Mouse (Mus musculus) embryonic facial prominence, embryonic 10.5 days (tissue): ENCODE measurements around the gene Wdr45b. TPM values are rescaled to one million over a fixed set of nuclear protein-coding genes. Genes with fewer than 3 reads are reported as not detected.
"Not testable (repeated sequence)": the region's sequence is repeated elsewhere in the genome, so short reads cannot be mapped to it uniquely, and the experiment has no call there.

Experiments used
- DNase-seq: peaks from one replicate; pipeline ENCODE4 v3.0.0-alpha.2; 2017; ENCODE audit warnings: low spot score
- H3K27ac ChIP-seq: fragments of 300-500 bp; sonication (generic); replicated peaks from 2 replicates; pipeline ENCODE4 v1.5.1; 2016; ENCODE audit warnings: mild to moderate bottlenecking
- H3K27me3 ChIP-seq: fragments of 300-500 bp; sonication (generic); replicated peaks from 2 replicates; pipeline ENCODE4 v1.6.1; 2016; ENCODE audit warnings: low read depth, mild to moderate bottlenecking; ENCODE audit not compliant: poor library complexity, severe bottlenecking
- H3K36me3 ChIP-seq: fragments of 300-500 bp; sonication (generic); replicated peaks from 2 replicates; pipeline ENCODE4 v1.6.1; 2016; ENCODE audit warnings: mild to moderate bottlenecking, moderate library complexity
- H3K4me1 ChIP-seq: fragments of 300-500 bp; sonication (generic); 2 replicates; pipeline ENCODE4 v1.6.1; 2016
- H3K4me3 ChIP-seq: fragments of 300-500 bp; sonication (generic); 2 replicates; pipeline ENCODE4 v1.5.1; 2016; ENCODE audit warnings: mild to moderate bottlenecking, moderate library complexity
- H3K9me3 ChIP-seq: fragments of 300-500 bp; sonication (generic); 2 replicates; pipeline ENCODE4 v1.6.1; 2016; ENCODE audit warnings: mild to moderate bottlenecking
- WGBS: fragments of 180-500 bp; shearing (Covaris S2); methylation state at CpG from one replicate; pipeline ENCODE4 v1.1.7; 2016; 5-methylcytosine and 5-hydroxymethylcytosine counted together
- microRNA-seq: library from miRNA; unstranded; fragments of <30 nt; microRNA quantifications from one replicate; pipeline ENCODE4, GENCODE M21; 2017
- polyA plus RNA-seq: library from polyadenylated mRNA; unstranded; fragments of >200 nt; fragmentation: Nextera tagmentation; extraction: Ambion mirVana; gene quantifications from 2 replicates; pipeline ENCODE4 v1.2.1, GENCODE M21; 2016

Gene Wdr45b
- polyA plus RNA-seq, 1 experiment from 2014 or later = 103 TPM

- not testable (repeated sequence) for H3K4me3 ChIP-seq, H3K27me3 ChIP-seq, H3K9me3 ChIP-seq, DNase-seq, H3K4me1 ChIP-seq, H3K27ac ChIP-seq
- WGBS = 93% methylated on average over 6 of the region's 6 CpGs
- H3K36me3 ChIP-seq = peaks cover 82% of the 10 kb centered on the region
Observed at GRCm38 (mm10) chr11:121307712-121308111, 46.5 kb downstream of the Wdr45b start.

GRCm38 (mm10) chr11:121306608-121307007, 47.6 kb downstream of the Wdr45b start:
- Histone ChIP-seq H3K36me3 (peaks cover 93% of the 10 kb centered on the region), H3K9me3 (no peaks in the 10 kb centered on the region; the same call in 1 of the 2 replicates), H3K4me3 (no peak overlapping the region), H3K4me1 (no peaks in the 10 kb centered on the region), H3K27ac (no peak overlapping the region), H3K27me3 (no peaks in the 10 kb centered on the region)
- WGBS = 98% methylated on average over 8 of the region's 8 CpGs
- no peak for DNase-seq

GRCm38 (mm10) chr11:121305371-121305770, 48.9 kb downstream of the Wdr45b start:
- no peak overlapping the region for H3K4me3 ChIP-seq
- no peaks in the 10 kb centered on the region for H3K4me1 ChIP-seq
- H3K9me3 ChIP-seq = no peaks in the 10 kb centered on the region; the same call in 1 of the 2 replicates
- H3K27me3 ChIP-seq = no peaks in the 10 kb centered on the region
- WGBS = 95% methylated on average over 6 of the region's 6 CpGs
- H3K27ac ChIP-seq = no peak overlapping the region
- H3K36me3 ChIP-seq = peaks cover 100% of the 10 kb centered on the region
- no peak for DNase-seq

- H3K27ac ChIP-seq = no peak overlapping the region
- DNase-seq = no peak
- H3K27me3 ChIP-seq = no peaks in the 10 kb centered on the region
- H3K4me1 ChIP-seq = no peaks in the 10 kb centered on the region
- no peak overlapping the region for H3K4me3 ChIP-seq
- no peaks in the 10 kb centered on the region for H3K9me3 ChIP-seq
- WGBS = 92% methylated on average over 9 of the region's 9 CpGs
- peaks cover 99% of the 10 kb centered on the region for H3K36me3 ChIP-seq
Observed at GRCm38 (mm10) chr11:121300265-121300664, 54.0 kb downstream of the Wdr45b start.

GRCm38 (mm10) chr11:121298493-121298892, 55.8 kb downstream of the Wdr45b start:
- H3K9me3 ChIP-seq = no peaks in the 10 kb centered on the region
- H3K4me1 ChIP-seq = no peaks in the 10 kb centered on the region
- DNase-seq = no peak
- no peak overlapping the region for H3K27ac ChIP-seq
- H3K27me3 ChIP-seq = no peaks in the 10 kb centered on the region
- peaks cover 97% of the 10 kb centered on the region for H3K36me3 ChIP-seq
- WGBS = 86% methylated on average over 8 of the region's 8 CpGs
- no peak overlapping the region for H3K4me3 ChIP-seq

GRCm38 (mm10) chr11:121294771-121295170, 59.5 kb downstream of the Wdr45b start:
- 95% methylated on average over 5 of the region's 5 CpGs for WGBS
- Histone ChIP-seq H3K27me3 (no peaks in the 10 kb centered on the region), H3K27ac (no peak overlapping the region), H3K36me3 (peaks cover 96% of the 10 kb centered on the region), H3K4me1 (no peaks in the 10 kb centered on the region), H3K9me3 (no peaks in the 10 kb centered on the region), H3K4me3 (no peak overlapping the region)
- DNase-seq = no peak

GRCm38 (mm10) chr11:121289859-121290258, 64.4 kb downstream of the Wdr45b start:
- Histone ChIP-seq H3K36me3 (peaks cover 97% of the 10 kb centered on the region), H3K27ac (no peak overlapping the region), H3K4me1 (no peaks in the 10 kb centered on the region), H3K27me3 (no peaks in the 10 kb centered on the region), H3K9me3 (no peaks in the 10 kb centered on the region), H3K4me3 (no peak overlapping the region)
- 95% methylated on average over 3 of the region's 3 CpGs for WGBS
- no peak for DNase-seq

- no peaks in the 10 kb centered on the region; the same call in 1 of the 2 replicates for H3K4me1 ChIP-seq
- no peak for DNase-seq
- no peaks in the 10 kb centered on the region for H3K27me3 ChIP-seq
- no peak overlapping the region for H3K27ac ChIP-seq
- H3K4me3 ChIP-seq = no peak overlapping the region
- peaks cover 66% of the 10 kb centered on the region for H3K36me3 ChIP-seq
- 86% methylated on average over 6 of the region's 6 CpGs for WGBS
- H3K9me3 ChIP-seq = no peaks in the 10 kb centered on the region
Observed at GRCm38 (mm10) chr11:121282911-121283310, 71.3 kb downstream of the Wdr45b start.

- H3K36me3 ChIP-seq = peaks cover 56% of the 10 kb centered on the region
- H3K4me1 ChIP-seq = no peaks in the 10 kb centered on the region; the same call in 1 of the 2 replicates
- H3K27ac ChIP-seq = no peak overlapping the region
- 97% methylated on average over 3 of the region's 3 CpGs for WGBS
- DNase-seq = no peak
- H3K9me3 ChIP-seq = no peaks in the 10 kb centered on the region
- no peak overlapping the region for H3K4me3 ChIP-seq
- H3K27me3 ChIP-seq = no peaks in the 10 kb centered on the region
Observed at GRCm38 (mm10) chr11:121278011-121278410, 76.2 kb downstream of the Wdr45b start.

- H3K4me3 ChIP-seq = no peak overlapping the region
- 93% methylated on average over 8 of the region's 8 CpGs for WGBS
- H3K27ac ChIP-seq = no peak overlapping the region
- no peak for DNase-seq
- H3K36me3 ChIP-seq = peaks cover 57% of the 10 kb centered on the region
- no peaks in the 10 kb centered on the region for H3K27me3 ChIP-seq
- H3K4me1 ChIP-seq = no peaks in the 10 kb centered on the region; the same call in 1 of the 2 replicates
- H3K9me3 ChIP-seq = no peaks in the 10 kb centered on the region
Observed at GRCm38 (mm10) chr11:121277516-121277915, 76.7 kb downstream of the Wdr45b start.

Small RNA genes lying within 50 kb of the gene (microRNA-seq; reads per million reads assigned to microRNA genes)
- not detected for gene Mir7236

Other genes starting within 250 kb of the Wdr45b start
- gene Tex19.2, start 235.8 kb downstream of the Wdr45b start, polyA plus RNA-seq = not detected in 2 replicates
- gene Tex19.1, start 208.3 kb downstream of the Wdr45b start, polyA plus RNA-seq = 0.11 TPM in 1 of 2 replicates, not detected in the other
- 0.09 TPM in 1 of 2 replicates, not detected in the other for gene Uts2r, start 194.2 kb downstream of the Wdr45b start, polyA plus RNA-seq
- gene Hexdc, start 150.0 kb downstream of the Wdr45b start, polyA plus RNA-seq = 5.1 and 5.5 TPM in 2 replicates
- gene Ogfod3, start 149.7 kb downstream of the Wdr45b start, polyA plus RNA-seq = 18.5 and 21.6 TPM in 2 replicates
- 29.4 and 31.4 TPM in 2 replicates for gene Cybc1, start 125.1 kb downstream of the Wdr45b start, polyA plus RNA-seq
- 55.6 and 56.8 TPM in 2 replicates for gene Narf, start 117.2 kb downstream of the Wdr45b start, polyA plus RNA-seq
- gene Foxk2, start 94.5 kb downstream of the Wdr45b start, polyA plus RNA-seq = 9.4 and 10.1 TPM in 2 replicates
- 1.2 and 1.3 TPM in 2 replicates for gene Rab40b, start 33.8 kb upstream of the Wdr45b start, polyA plus RNA-seq
- 6.3 and 7.8 TPM in 2 replicates for gene Fn3krp, start 67.0 kb upstream of the Wdr45b start, polyA plus RNA-seq
- gene Fn3k, start 80.5 kb upstream of the Wdr45b start, polyA plus RNA-seq = 0.30 and 0.50 TPM in 2 replicates
- 55.0 and 57.7 TPM in 2 replicates for gene Tbcd, start 97.5 kb upstream of the Wdr45b start, polyA plus RNA-seq
- 0.73 and 0.91 TPM in 2 replicates for gene Zfp750, start 164.9 kb upstream of the Wdr45b start, polyA plus RNA-seq